Mouse (Mus musculus) bone marrow macrophage, adult 2 months (primary cell): ENCODE data around the gene Supt20.

Source experiments
- CTCF ChIP-seq: IDR thresholded peaks from 2 replicates; pipeline ENCODE4 v1.5.1; 2012; ENCODE audit warnings: low read depth, mild to moderate bottlenecking, low read length, moderate library complexity
- POLR2A ChIP-seq: IDR thresholded peaks from 2 replicates; pipeline ENCODE4 v1.6.1; 2012; ENCODE audit warnings: mild to moderate bottlenecking, low read depth, low read length, borderline replicate concordance

DNA sequence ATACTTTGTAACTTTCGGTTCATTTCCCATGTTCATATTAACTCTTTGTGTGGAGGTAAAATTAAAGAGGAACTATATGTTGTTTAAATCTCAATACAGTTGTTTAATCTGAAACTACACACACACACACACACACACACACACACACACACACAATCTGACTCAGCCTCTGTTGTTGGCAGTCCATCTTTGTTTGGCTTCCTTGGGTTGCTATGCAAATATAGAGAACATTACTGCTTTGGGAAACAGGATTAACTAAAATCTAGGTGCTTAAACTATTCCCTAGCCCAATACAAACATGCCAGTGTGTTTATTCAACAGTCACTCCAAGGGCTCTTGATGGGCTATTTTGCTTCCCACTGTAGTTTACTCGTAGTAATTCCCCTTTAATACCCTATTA lies 5.4 kb upstream of the Supt20 start:
- no peak for TF ChIP-seq POLR2A
- TF ChIP-seq CTCF: no peak
